Mouse (Mus musculus) erythroblast, embryonic 14.5 days (primary cell): ENCODE results near the gene 2010300C02Rik. TPM values are rescaled to one million over a fixed set of nuclear protein-coding genes. Genes with fewer than 3 reads are reported as not detected.
"Not testable (repeated sequence)": the region's sequence is repeated elsewhere in the genome, so short reads cannot be mapped to it uniquely, and the experiment has no call there.

Experiments used
- H3K27me3 ChIP-seq: 2 replicates; pipeline ENCODE4 v1.6.1; 2012; ENCODE audit warnings: inconsistent platforms; ENCODE audit not compliant: control insufficient read depth
- H3K36me3 ChIP-seq: 2 replicates; pipeline ENCODE4 v1.6.1; 2012; ENCODE audit warnings: mild to moderate bottlenecking, inconsistent platforms; ENCODE audit not compliant: control insufficient read depth
- H3K4me1 ChIP-seq: 2 replicates; pipeline ENCODE4 v1.6.1; 2012; ENCODE audit warnings: inconsistent platforms; ENCODE audit not compliant: control insufficient read depth
- H3K4me3 ChIP-seq: replicated peaks from 2 replicates; pipeline ENCODE3; 2012; ENCODE audit warnings: moderate library complexity, mild to moderate bottlenecking, inconsistent platforms
- H3K9me3 ChIP-seq: 2 replicates; pipeline ENCODE4 v1.6.1; 2012; ENCODE audit warnings: low read length, inconsistent platforms, mixed read lengths; ENCODE audit not compliant: control insufficient read depth
- GATA1 ChIP-seq: IDR thresholded peaks from 2 replicates; pipeline ENCODE4 v1.6.1; 2012; ENCODE audit warnings: low read length, inconsistent platforms, mixed read lengths
- TAL1 ChIP-seq: IDR thresholded peaks from 3 replicates; pipeline ENCODE4 v1.6.1; 2012; ENCODE audit warnings: low read length, inconsistent platforms, mixed read lengths
- polyA plus RNA-seq: library from polyadenylated mRNA; stranded (reverse); fragments of >175 nt; gene quantifications from 2 replicates; pipeline ENCODE4 v1.2.3, GENCODE M21; 2012

Gene 2010300C02Rik
- polyA plus RNA-seq, 1 experiment: 0.08 TPM

- Histone ChIP-seq H3K9me3 (no peaks in the 10 kb centered on the region; the same call in 1 of the 2 replicates), H3K36me3 (no peaks in the 10 kb centered on the region), H3K27me3 (peaks cover 41% of the 10 kb centered on the region), H3K4me3 (no peak overlapping the region), H3K4me1 (no peaks in the 10 kb centered on the region)
- TF ChIP-seq TAL1: no peak
- no peak for TF ChIP-seq GATA1
Measured at GRCm38 (mm10) chr1:37717415-37718195, 2.3 kb downstream of the 2010300C02Rik start.

- H3K36me3 ChIP-seq, H3K27me3 ChIP-seq, H3K4me3 ChIP-seq, H3K4me1 ChIP-seq, H3K9me3 ChIP-seq: not testable (repeated sequence)
Measured at GRCm38 (mm10) chr1:37712357-37712737, 7.5 kb downstream of the 2010300C02Rik start.

DNA sequence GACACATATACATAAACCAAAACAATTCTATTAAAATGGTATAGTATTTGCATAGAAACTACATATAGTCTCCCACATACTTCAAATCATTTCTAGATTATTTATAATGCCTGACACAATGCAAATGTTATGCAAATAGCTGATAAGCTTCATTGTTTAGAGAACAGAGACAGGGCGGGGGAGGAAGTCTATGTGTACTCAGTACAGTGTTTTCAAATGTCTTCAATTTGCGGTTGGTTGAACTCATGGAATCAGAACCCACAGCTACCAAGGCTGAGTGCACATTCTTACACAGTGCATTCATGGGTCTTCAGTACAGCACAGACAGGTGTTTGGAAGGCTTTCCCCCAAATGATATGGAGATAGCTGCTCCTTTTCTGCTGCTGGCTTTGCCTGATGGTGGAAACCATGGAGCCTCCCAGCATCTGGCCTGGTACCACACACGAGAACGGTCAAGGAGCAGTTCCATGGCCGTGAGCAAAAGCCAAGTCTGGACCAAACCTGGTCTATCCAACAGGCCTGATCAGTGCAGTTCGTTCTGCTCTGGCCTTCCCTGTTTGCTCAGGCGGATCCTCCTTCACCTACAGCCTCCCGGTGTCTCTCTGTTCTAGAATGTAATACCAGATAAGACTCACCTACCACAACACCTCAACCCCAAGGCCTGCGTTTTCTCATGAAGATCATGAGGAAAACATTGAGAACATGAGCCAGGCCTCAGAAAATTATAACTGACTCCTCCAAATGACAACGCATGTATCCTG lies 8.1 kb downstream of the 2010300C02Rik start:
- no peaks in the 10 kb centered on the region for H3K36me3 ChIP-seq
- H3K9me3 ChIP-seq: no peaks in the 10 kb centered on the region
- H3K27me3 ChIP-seq: peaks cover 2% of the 10 kb centered on the region; the same call in 1 of the 2 replicates
- no peak overlapping the region for H3K4me3 ChIP-seq
- no peak for TF ChIP-seq GATA1
- no peak for TF ChIP-seq TAL1
- no peaks in the 10 kb centered on the region for H3K4me1 ChIP-seq

DNA sequence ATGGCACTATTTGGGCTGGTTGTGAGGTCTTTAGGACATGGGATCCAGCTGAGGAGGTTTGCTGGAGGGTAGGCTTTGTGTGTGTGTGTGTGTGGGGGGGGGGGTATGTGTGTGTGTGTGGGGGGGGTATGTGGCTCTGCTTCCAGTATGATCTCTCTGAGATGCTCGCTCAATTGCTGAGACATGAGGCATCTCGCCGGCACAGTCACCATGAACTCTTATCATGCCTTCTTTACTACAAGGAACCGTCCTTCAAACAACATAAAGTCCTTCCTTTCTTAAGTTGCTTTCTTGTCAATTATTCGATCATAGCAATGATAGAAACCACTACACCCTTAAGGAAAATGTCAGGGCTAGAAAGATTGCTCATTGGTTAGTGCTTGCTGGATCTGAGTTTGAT lies 8.8 kb downstream of the 2010300C02Rik start:
- no peaks in the 10 kb centered on the region for H3K4me1 ChIP-seq
- no peaks in the 10 kb centered on the region for H3K9me3 ChIP-seq
- H3K4me3 ChIP-seq: no peak overlapping the region
- no peak for TF ChIP-seq GATA1
- TF ChIP-seq TAL1: no peak
- H3K36me3 ChIP-seq: no peaks in the 10 kb centered on the region
- H3K27me3 ChIP-seq: peaks cover 2% of the 10 kb centered on the region; the same call in 1 of the 2 replicates

GRCm38 (mm10) chr1:37709736-37710135 lies 10.1 kb downstream of the 2010300C02Rik start:
- no peaks in the 10 kb centered on the region for H3K36me3 ChIP-seq
- peaks cover 3% of the 10 kb centered on the region; the same call in 1 of the 2 replicates for H3K9me3 ChIP-seq
- no peak overlapping the region for H3K4me3 ChIP-seq
- H3K27me3 ChIP-seq: no peaks in the 10 kb centered on the region
- no peak for TF ChIP-seq GATA1
- TF ChIP-seq TAL1: no peak
- H3K4me1 ChIP-seq: no peaks in the 10 kb centered on the region

- Histone ChIP-seq H3K27me3 (no peaks in the 10 kb centered on the region), H3K36me3 (no peaks in the 10 kb centered on the region), H3K9me3 (peaks cover 3% of the 10 kb centered on the region; the same call in 1 of the 2 replicates), H3K4me3 (no peak overlapping the region), H3K4me1 (no peaks in the 10 kb centered on the region)
- no peak for TF ChIP-seq GATA1
- no peak for TF ChIP-seq TAL1
Measured at GRCm38 (mm10) chr1:37708270-37708955, 11.5 kb downstream of the 2010300C02Rik start.

DNA sequence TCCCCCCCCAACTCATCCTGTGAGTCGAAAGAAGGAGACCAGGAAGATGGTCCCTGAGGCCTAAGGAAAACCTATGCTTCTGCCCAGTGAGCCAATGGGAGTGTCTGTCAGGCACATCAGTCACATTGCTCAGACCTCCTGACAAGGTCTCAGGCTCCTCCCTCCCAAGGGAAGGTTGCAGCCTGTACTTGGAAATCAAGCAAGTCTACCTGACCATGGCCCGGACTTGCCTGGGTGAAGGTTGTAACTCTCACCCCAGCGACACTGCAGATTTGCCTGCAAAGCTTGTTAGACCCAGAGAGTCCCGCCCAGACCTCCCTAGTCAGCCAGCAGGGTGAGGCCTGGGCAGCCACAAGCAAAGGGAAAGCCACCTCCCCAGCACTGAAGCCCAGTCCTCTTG lies 17.6 kb downstream of the 2010300C02Rik start:
- no peak for TF ChIP-seq TAL1
- TF ChIP-seq GATA1: no peak
- Histone ChIP-seq H3K36me3 (no peaks in the 10 kb centered on the region), H3K27me3 (no peaks in the 10 kb centered on the region), H3K9me3 (peaks cover 3% of the 10 kb centered on the region; the same call in 1 of the 2 replicates), H3K4me3 (no peak overlapping the region), H3K4me1 (no peaks in the 10 kb centered on the region)

GRCm38 (mm10) chr1:37698852-37699439 lies 20.9 kb downstream of the 2010300C02Rik start:
- H3K27me3 ChIP-seq: no peaks in the 10 kb centered on the region

More at GRCm38 (mm10) chr1:37698852-37699439, 20.9 kb downstream of the 2010300C02Rik start:
- TF ChIP-seq GATA1 (no peak), TAL1 (no peak)
- Histone ChIP-seq H3K36me3 (no peaks in the 10 kb centered on the region), H3K4me3 (no peak overlapping the region), H3K9me3 (no peaks in the 10 kb centered on the region), H3K4me1 (no peaks in the 10 kb centered on the region)
